Mouse (Mus musculus) ES-Bruce4 (cell line): ENCODE results near the gene Gprin1. TPM values are rescaled to one million over a fixed set of nuclear protein-coding genes. Genes with fewer than 3 reads are reported as not detected.

Experiments
- H3K27ac ChIP-seq: 2 replicates; pipeline ENCODE4 v1.5.1; 2012; ENCODE audit warnings: low read length, inconsistent platforms; ENCODE audit not compliant: insufficient read depth
- H3K27me3 ChIP-seq: 2 replicates; pipeline ENCODE4 v1.6.1; 2012; ENCODE audit warnings: mild to moderate bottlenecking, low read length, inconsistent platforms; ENCODE audit not compliant: control insufficient read depth, poor library complexity, insufficient read depth, severe bottlenecking
- H3K36me3 ChIP-seq: 2 replicates; pipeline ENCODE4 v1.6.1; 2012; ENCODE audit warnings: inconsistent platforms, mild to moderate bottlenecking, low read length, moderate library complexity; ENCODE audit not compliant: control insufficient read depth, poor library complexity, insufficient read depth, severe bottlenecking
- H3K4me1 ChIP-seq: one replicate; pipeline ENCODE4 v1.8.1; 2011; ENCODE audit warnings: low read length; ENCODE audit not compliant: control insufficient read depth, insufficient read depth
- H3K4me3 ChIP-seq: 2 replicates; pipeline ENCODE4 v1.5.1; 2011; ENCODE audit warnings: low read depth, mild to moderate bottlenecking, low read length
- H3K9ac ChIP-seq: 2 replicates; pipeline ENCODE4 v1.6.1; 2012; ENCODE audit warnings: low read depth, mild to moderate bottlenecking, inconsistent platforms; ENCODE audit not compliant: poor library complexity, severe bottlenecking
- H3K9me3 ChIP-seq: replicated peaks from 2 replicates; pipeline ENCODE4 v1.6.1; 2012; ENCODE audit warnings: mild to moderate bottlenecking, low read length, inconsistent platforms; ENCODE audit not compliant: control insufficient read depth, poor library complexity, insufficient read depth, severe bottlenecking
- CTCF ChIP-seq: IDR thresholded peaks from one replicate; pipeline ENCODE4 v1.8.1; 2011; ENCODE audit warnings: low read depth, low read length
- EP300 ChIP-seq: IDR thresholded peaks from 2 replicates; pipeline ENCODE4 v1.6.1; 2011; ENCODE audit warnings: low read depth, low read length; ENCODE audit not compliant: insufficient read depth
- POLR2A ChIP-seq: IDR thresholded peaks from one replicate; pipeline ENCODE4 v1.8.1; 2011; ENCODE audit warnings: low read length; ENCODE audit not compliant: insufficient read depth
- polyA plus RNA-seq: library from polyadenylated mRNA; stranded (reverse); fragments of >200 nt; gene quantifications from 2 replicates; pipeline ENCODE4 v1.2.4, GENCODE M21; 2011; ENCODE audit warnings: low read depth; ENCODE audit not compliant: missing spikeins, insufficient read depth, insufficient read length

Gprin1 gene
- polyA plus RNA-seq, 1 experiment = not detected

- no peaks in the 10 kb centered on the region for H3K36me3 ChIP-seq
- no peak for TF ChIP-seq POLR2A
- TF ChIP-seq CTCF = no peak
- peak; percentile 78 for TF ChIP-seq EP300
- H3K9ac ChIP-seq = no peak overlapping the region
- no peak overlapping the region; the same call in 1 of the 2 replicates for H3K27ac ChIP-seq
- H3K4me3 ChIP-seq = no peak overlapping the region
- peaks cover 1% of the 10 kb centered on the region; the same call in 1 of the 2 replicates for H3K9me3 ChIP-seq
- H3K27me3 ChIP-seq = no peaks in the 10 kb centered on the region
- H3K4me1 ChIP-seq = no peaks in the 10 kb centered on the region
Measured at GRCm38 (mm10) chr13:54783235-54783634, 33.6 kb upstream of the Gprin1 start.

- Histone ChIP-seq H3K4me3 (no peak overlapping the region), H3K4me1 (no peaks in the 10 kb centered on the region), H3K27me3 (no peaks in the 10 kb centered on the region), H3K9ac (no peak overlapping the region), H3K27ac (no peak overlapping the region), H3K9me3 (peaks cover 12% of the 10 kb centered on the region), H3K36me3 (no peaks in the 10 kb centered on the region)
- no peak for TF ChIP-seq POLR2A
- no peak for TF ChIP-seq CTCF
- no peak for TF ChIP-seq EP300
Measured at GRCm38 (mm10) chr13:54781086-54781485, 31.4 kb upstream of the Gprin1 start.

- no peak overlapping the region for H3K4me3 ChIP-seq
- H3K9ac ChIP-seq = no peak overlapping the region
- no peak overlapping the region for H3K27ac ChIP-seq
- peaks cover 17% of the 10 kb centered on the region for H3K9me3 ChIP-seq
- H3K36me3 ChIP-seq = no peaks in the 10 kb centered on the region
- TF ChIP-seq POLR2A (no peak), CTCF (no peak), EP300 (no peak)
- H3K27me3 ChIP-seq = no peaks in the 10 kb centered on the region
- H3K4me1 ChIP-seq = no peaks in the 10 kb centered on the region
Measured at GRCm38 (mm10) chr13:54780592-54780991, 30.9 kb upstream of the Gprin1 start.

GRCm38 (mm10) chr13:54767012-54767411 is 17.3 kb upstream of the Gprin1 start:
- Histone ChIP-seq H3K9ac (no peak overlapping the region), H3K36me3 (no peaks in the 10 kb centered on the region), H3K9me3 (peaks cover 20% of the 10 kb centered on the region), H3K4me3 (no peak overlapping the region), H3K27me3 (no peaks in the 10 kb centered on the region; the same call in 1 of the 2 replicates), H3K4me1 (no peaks in the 10 kb centered on the region), H3K27ac (no peak overlapping the region)
- no peak for TF ChIP-seq EP300
- TF ChIP-seq CTCF = no peak
- no peak for TF ChIP-seq POLR2A

- no peaks in the 10 kb centered on the region for H3K4me1 ChIP-seq
- H3K27me3 ChIP-seq = no peaks in the 10 kb centered on the region; the same call in 1 of the 2 replicates
- H3K36me3 ChIP-seq = no peaks in the 10 kb centered on the region
- H3K4me3 ChIP-seq = peak within 1 kb of the TSS; percentile 69
- no peak within 1 kb of the TSS for H3K27ac ChIP-seq
- peak within 1 kb of the TSS; percentile 11; the same call in 1 of the 2 replicates for H3K9ac ChIP-seq
- peak; percentile 58 for TF ChIP-seq CTCF
- TF ChIP-seq EP300 = no peak
- no peak for TF ChIP-seq POLR2A
- peaks cover 19% of the 10 kb centered on the region for H3K9me3 ChIP-seq
Measured at GRCm38 (mm10) chr13:54766192-54766768, 16.6 kb upstream of the Gprin1 start, which contains the start of gene Sncb. Gene Sncb, minus strand, starts transcription at chr13:54766595.

- H3K4me1 ChIP-seq = no peaks in the 10 kb centered on the region
- TF ChIP-seq EP300 (no peak), POLR2A (no peak), CTCF (no peak)
- peak overlapping the region; percentile 11; the same call in 1 of the 2 replicates for H3K9ac ChIP-seq
- no peak overlapping the region for H3K27ac ChIP-seq
- H3K9me3 ChIP-seq = peaks cover 14% of the 10 kb centered on the region
- no peaks in the 10 kb centered on the region; the same call in 1 of the 2 replicates for H3K27me3 ChIP-seq
- no peaks in the 10 kb centered on the region for H3K36me3 ChIP-seq
- H3K4me3 ChIP-seq = peak overlapping the region; percentile 69
Measured at GRCm38 (mm10) chr13:54765281-54766191, 15.9 kb upstream of the Gprin1 start.
